Mouse (Mus musculus) cortical plate, adult 2 months (tissue): ENCODE data around the gene Bbs10.

Experiments
- CTCF ChIP-seq: fragments of 200-500 bp; IDR thresholded peaks from 2 replicates; pipeline ENCODE4 v1.5.1; 2011; ENCODE audit warnings: mild to moderate bottlenecking, control low read depth, low read length; ENCODE audit not compliant: insufficient read depth; ENCODE audit errors: extremely low read depth
- POLR2A ChIP-seq: fragments of 200-500 bp; IDR thresholded peaks from 2 replicates; pipeline ENCODE4 v1.6.1; 2011; ENCODE audit warnings: mild to moderate bottlenecking, low read length, control low read depth; ENCODE audit not compliant: insufficient read depth; ENCODE audit errors: extremely low read depth

DNA sequence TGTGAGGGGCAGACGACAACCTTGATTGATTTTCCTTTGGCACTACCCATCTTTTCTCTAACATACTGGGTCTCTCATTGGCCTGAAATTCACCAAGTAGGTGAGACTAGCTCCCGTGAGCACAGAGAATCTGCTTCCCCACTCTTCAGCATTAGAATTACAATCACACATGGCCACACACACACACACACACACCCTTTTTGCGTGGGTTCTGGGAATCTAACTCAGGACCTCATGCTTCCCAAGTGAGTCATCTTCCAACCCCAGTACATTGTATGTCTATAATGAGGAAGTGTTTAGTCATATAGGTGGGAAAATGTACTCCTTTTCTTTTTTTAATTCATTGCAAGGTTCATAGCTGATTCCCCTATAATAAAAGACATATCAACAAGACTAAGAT lies 41.1 kb upstream of the Bbs10 start:
- TF ChIP-seq CTCF (no peak), POLR2A (no peak)
